ENCODE assay signal across 22 mouse cellular contexts in the genomic region with DNA sequence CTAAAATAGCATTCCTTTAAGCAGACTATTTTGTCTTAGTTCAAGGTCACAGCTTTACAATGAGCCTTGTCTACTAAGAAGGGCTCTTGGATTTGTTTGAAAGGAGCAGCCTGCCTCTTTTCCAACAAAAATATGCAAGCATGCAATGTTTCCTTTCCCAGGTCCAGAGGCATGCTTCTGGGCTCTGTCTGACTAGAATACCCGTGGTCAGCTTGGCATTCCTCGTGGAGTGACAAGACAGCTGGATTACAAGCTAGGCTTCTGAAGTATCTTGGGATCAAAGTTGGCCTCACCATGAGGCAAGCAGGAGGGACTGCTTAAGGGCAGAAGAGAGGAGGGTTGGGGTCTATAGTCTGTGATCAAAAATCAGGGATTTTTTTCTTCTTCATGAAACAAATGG. TPM values are rescaled to one million over a fixed set of nuclear protein-coding genes. Genes with fewer than 3 reads are reported as not detected.
DNase-seq lines count a peak whose midpoint lies in the region; TF ChIP-seq lines count a peak whose summit lies in the region.
"Had no signal": no experiment of that assay in that cellular context is flagged by ENCODE, and none has a peak within 500 bp of the region (broad histone marks: within the 10 kb centered on the region; RNA-seq: fewer than 3 reads in every experiment).

No protein-coding gene starts in this region.

- H3K4me2 ChIP-seq in myocyte (ENCODE audit: low read depth): no peak overlapping the region
- H3K4me2 ChIP-seq: embryonic facial prominence, embryonic 13.5 days; forebrain, embryonic 13.5 days; heart, embryonic 12.5 days; hindbrain, embryonic 15.5 days had no signal

- H3ac ChIP-seq in myocyte (ENCODE audit: control insufficient read depth, insufficient read length): no peak overlapping the region

- H3K9me3 ChIP-seq in heart, embryonic 10.5 days: no peaks in the 10 kb centered on the region
- H3K9me3 ChIP-seq: embryonic facial prominence, embryonic 13.5 days; forebrain, embryonic 13.5 days; heart, embryonic 12.5 days; hindbrain, embryonic 15.5 days had no signal

- no peaks in the 10 kb centered on the region for H3K79me2 ChIP-seq in myocyte (ENCODE audit: control insufficient read depth, insufficient read depth)

- no peaks in the 10 kb centered on the region for H3K36me3 ChIP-seq in heart, embryonic 10.5 days
- no peaks in the 10 kb centered on the region for H3K36me3 ChIP-seq in myocyte (ENCODE audit: control insufficient read depth, insufficient read depth)
- H3K36me3 ChIP-seq: embryonic facial prominence, embryonic 13.5 days; heart, embryonic 12.5 days; hindbrain, embryonic 15.5 days had no signal

- intact Hi-C loops in heart, postnatal 25 days (cut with DNase I): no loop called here
- intact Hi-C loops in left cerebral cortex, postnatal 10 days (cut with DNase I): no loop called here

- TF ChIP-seq POLR2A in myocyte (IDR thresholded peaks at IDR 0.05; ENCODE audit: insufficient read length, low read depth): no peak

- H3K4me1 ChIP-seq in heart, embryonic 10.5 days: peaks cover 10% of the 10 kb centered on the region; the same call in 1 of the 2 replicates
- H3K4me1 ChIP-seq: embryonic facial prominence, embryonic 13.5 days; forebrain, embryonic 13.5 days; hindbrain, embryonic 15.5 days had no signal

- H3K27me3 ChIP-seq in heart, embryonic 10.5 days (ENCODE audit: insufficient read depth, poor library complexity, severe bottlenecking): no peaks in the 10 kb centered on the region
- no peaks in the 10 kb centered on the region for H3K27me3 ChIP-seq in myocyte (ENCODE audit: control insufficient read depth, insufficient read depth, insufficient read length)
- H3K27me3 ChIP-seq: embryonic facial prominence, embryonic 13.5 days; forebrain, embryonic 13.5 days; heart, embryonic 12.5 days; hindbrain, embryonic 15.5 days had no signal

- WGBS in heart, embryonic 10.5 days: 34% methylated on average over 2 of the region's 2 CpGs

- H3K27ac ChIP-seq in heart, embryonic 10.5 days: 0 out of 2 replicates have a peak overlapping the region, but pooled peaks have one; percentile 3
- H3K27ac ChIP-seq: embryonic facial prominence, embryonic 13.5 days; forebrain, embryonic 13.5 days; heart, adult 2 months; hindbrain, embryonic 15.5 days had no signal

- DNase-seq in heart, embryonic 10.5 days (ENCODE audit: low spot score): no peak
- no peak for DNase-seq in heart, postnatal 25 days (ENCODE audit: low spot score)
- DNase-seq in NIH3T3 (ENCODE audit: low read depth): peak; percentile 55
- no peak for DNase-seq in urinary bladder, adult 18-20 months (ENCODE audit: low spot score in 2 of 2)
- no peak for DNase-seq in left cerebral cortex, postnatal 10 days (ENCODE audit: extremely low spot score in 1 of 2, low spot score in 2 of 2)
- DNase-seq: adrenal gland, adult 8-10 months; adrenal gland, postnatal 36 days; B cell, adult 2 months; cerebellum, adult 2 months; cerebellum, postnatal 10 days; forebrain, postnatal 0 days; heart, adult 2 months; heart, postnatal 36 days had no signal

- no peak overlapping the region for H3K4me3 ChIP-seq in heart, embryonic 10.5 days
- no peak overlapping the region for H3K4me3 ChIP-seq in myocyte
- H3K4me3 ChIP-seq: embryonic facial prominence, embryonic 13.5 days; forebrain, embryonic 13.5 days; heart, adult 2 months; heart, embryonic 12.5 days; hindbrain, embryonic 15.5 days had no signal

TF ChIP-seq in myocyte, 11 proteins besides CTCF, POLR2A, EP300 and RAD21:
- peak; percentile 48 for TF ChIP-seq TCF3 (IDR thresholded peaks at IDR 0.05; ENCODE audit: insufficient read length, low read depth)
- TF ChIP-seq MYOD1 (IDR thresholded peaks at IDR 0.05; ENCODE audit: control insufficient read depth in 1 of 3, insufficient read length in 2 of 3, low read depth in 2 of 3): peak; percentile 91 to 99 (median 96)
- TF ChIP-seq USF1 (IDR thresholded peaks at IDR 0.05; ENCODE audit: low read depth): no peak
- TF ChIP-seq TCF12 (IDR thresholded peaks at IDR 0.05; ENCODE audit: insufficient read depth, poor library complexity, severe bottlenecking): peak; percentile 79
- no peak for TF ChIP-seq SRF (IDR thresholded peaks at IDR 0.05; ENCODE audit: control insufficient read depth, insufficient read length, low read depth)
- peak in 2 of 3 experiments; percentile 67 to 71 for TF ChIP-seq MYOG (IDR thresholded peaks at IDR 0.05; ENCODE audit: control insufficient read depth in 1 of 3, insufficient read depth in 1 of 3, insufficient read length in 2 of 3, low read depth in 2 of 3)

RNA-seq across cellular contexts. Expression of a gene that starts 16.4 kb away (rescaled TPM):
- polyA plus RNA-seq in heart, embryonic 10.5 days (2016; fragmentation: Nextera tagmentation; extraction: Ambion mirVana): not detected in 2 replicates
- total RNA-seq in heart, postnatal 25 days (2021): 1 to 10 TPM in 1 of 2 experiments, under 1 TPM in 1; 0.73 to 1.1 TPM
- polyA plus RNA-seq in myocyte (2012; fragmentation: generic; extraction: Trizol): not detected
- total RNA-seq in left cerebral cortex, postnatal 10 days (2021): under 1 TPM; 0.79 TPM
- total RNA-seq: adrenal gland, adult 8-10 months; adrenal gland, postnatal 36 days; common myeloid progenitor, adult 5-6 weeks; MEL had no signal
- polyA plus RNA-seq: heart, embryonic 16.5 days; intestine, postnatal 0 days had no signal
